Mouse (Mus musculus) hematopoietic stem cell, adult 5-6 weeks (primary cell): Measurements from ENCODE around the gene Rara. TPM values are rescaled to one million over a fixed set of nuclear protein-coding genes. Genes with fewer than 3 reads are reported as not detected.

Experiments
- ATAC-seq, 2 experiments: fragments of 125-278 bp in 1 of 2; replicated peaks in 1 of 2; 2 replicates each; pipeline ENCODE4 v1.8.0; 2016 to 2017; ENCODE audit warnings: inconsistent platforms in 2 of 2, mild to moderate bottlenecking in 2 of 2, moderate number of reproducible peaks in 2 of 2, low read depth in 1 of 2, moderate TSS enrichment in 1 of 2; ENCODE audit not compliant: low FRiP score in 2 of 2, poor library complexity in 2 of 2, severe bottlenecking in 2 of 2, insufficient read depth in 1 of 2, low TSS enrichment in 1 of 2
- total RNA-seq: library from RNA; stranded (forward); fragments of 172-1452, 232-1000 nt; gene quantifications from 2 replicates; pipeline ENCODE4 v1.2.3, GENCODE M21; 2017

Rara gene
- total RNA-seq, 1 experiment from 2014 or later = 6.5 TPM

DNA sequence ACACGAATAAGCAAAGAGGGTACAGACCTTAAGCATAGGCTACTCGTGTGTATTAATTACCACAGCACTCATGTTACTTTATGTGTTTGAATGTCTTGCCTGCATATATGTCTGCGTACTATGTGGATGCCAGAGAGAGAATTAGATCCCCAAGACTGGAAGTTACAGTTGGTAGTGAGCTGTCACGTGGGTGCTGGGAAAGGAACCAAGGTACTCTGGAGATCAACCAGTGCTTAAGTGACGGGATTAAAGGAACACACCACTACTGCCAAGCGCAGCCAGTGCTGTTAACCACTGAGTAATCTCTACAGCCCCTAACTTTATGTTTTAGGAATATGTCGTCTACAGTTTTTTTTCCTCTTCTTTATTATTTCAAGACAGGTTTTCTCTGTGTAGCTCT lies 68.4 kb downstream of the Rara start:
- ATAC-seq = no peak

- ATAC-seq = no peak
Observed at GRCm38 (mm10) chr11:98997659-98998058, 70.0 kb downstream of the Rara start.

GRCm38 (mm10) chr11:98998776-98999175 lies 71.2 kb downstream of the Rara start:
- no peak for ATAC-seq

GRCm38 (mm10) chr11:98999243-98999642 lies 71.6 kb downstream of the Rara start:
- no peak for ATAC-seq

- no peak for ATAC-seq
Observed at GRCm38 (mm10) chr11:99006788-99007187, 79.2 kb downstream of the Rara start.

DNA sequence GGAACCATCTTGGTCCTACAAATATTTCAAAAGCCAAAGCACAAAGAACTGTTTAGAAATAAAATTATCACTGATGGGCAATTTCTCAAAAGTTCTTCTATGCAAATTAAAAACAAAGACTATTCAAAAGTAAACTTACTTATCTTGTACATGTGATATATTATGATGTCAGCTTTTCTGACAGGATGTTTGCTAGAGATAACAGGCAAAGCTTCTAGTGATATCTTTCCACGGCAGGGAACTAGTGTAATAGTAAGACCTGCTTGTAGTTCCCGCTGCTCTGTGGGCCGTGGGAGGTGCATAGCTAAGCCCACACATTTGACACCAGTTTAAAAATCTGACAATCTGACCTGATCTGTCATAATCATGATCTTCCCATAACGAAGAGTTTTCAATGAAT lies 82.5 kb downstream of the Rara start:
- ATAC-seq = no peak

GRCm38 (mm10) chr11:99010706-99011105 lies 83.1 kb downstream of the Rara start:
- ATAC-seq = no peak

DNA sequence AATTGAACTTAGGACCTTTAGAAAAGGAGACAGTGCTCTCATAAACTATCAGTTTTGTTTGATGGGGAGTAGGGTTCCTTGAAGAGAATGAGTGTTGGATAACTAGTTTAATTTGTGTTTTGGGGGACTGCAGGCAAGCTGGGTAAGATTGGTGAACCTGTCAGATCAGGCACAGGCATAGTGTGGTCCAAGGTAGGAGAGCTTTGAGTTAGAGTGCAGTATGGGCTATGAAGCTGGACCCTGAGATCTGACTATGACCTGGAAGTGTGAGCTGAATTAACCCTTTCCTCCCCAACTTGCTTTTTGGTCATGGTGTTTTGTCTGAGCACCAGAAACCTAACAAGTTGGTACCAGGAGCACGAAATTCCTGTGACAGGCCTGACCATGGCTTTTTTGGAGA lies 86.2 kb downstream of the Rara start:
- ATAC-seq = no peak

DNA sequence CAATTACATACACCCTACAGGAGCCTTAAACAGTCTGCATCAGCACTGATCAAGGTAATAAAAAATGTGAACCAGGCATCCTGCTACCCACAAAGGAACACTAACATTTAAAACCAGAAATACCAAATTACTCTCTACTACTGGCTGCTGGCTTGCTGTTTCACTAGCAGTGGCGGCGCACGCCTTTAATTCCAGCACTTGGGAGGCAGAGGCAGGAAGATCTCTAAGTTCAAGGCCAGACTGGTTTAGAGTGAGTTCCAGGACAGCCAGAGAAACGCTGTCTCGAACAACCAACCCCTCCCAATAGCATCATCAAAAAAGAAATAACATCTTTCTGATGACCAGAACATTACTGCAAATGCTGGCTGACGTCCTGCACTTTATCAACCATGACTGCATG lies 92.2 kb downstream of the Rara start:
- ATAC-seq = no peak

- ATAC-seq = no peak
Observed at GRCm38 (mm10) chr11:99022384-99022933, 94.8 kb downstream of the Rara start.

GRCm38 (mm10) chr11:99023094-99023493 lies 95.5 kb downstream of the Rara start:
- no peak for ATAC-seq

GRCm38 (mm10) chr11:99023500-99024467 lies 96.2 kb downstream of the Rara start, which contains the start of gene Top2a:
TSS of gene Top2a (minus strand) at chr11:99024189.
- peak; percentile 98 to 99 for ATAC-seq

Other genes with a start within 250 kb of the Rara start
- 50.2 and 59.3 TPM in 2 replicates for gene Psmd3, start 245.3 kb upstream of the Rara start, total RNA-seq
- gene Csf3, start 226.6 kb upstream of the Rara start, total RNA-seq = not detected in 2 replicates
- gene Med24, start 198.4 kb upstream of the Rara start, total RNA-seq = 25.7 and 30.2 TPM in 2 replicates
- 25.3 and 36.8 TPM in 2 replicates for gene Thra, start 187.2 kb upstream of the Rara start, total RNA-seq
- 0.81 and 1.8 TPM in 2 replicates for gene Nr1d1, start 152.5 kb upstream of the Rara start, total RNA-seq
- gene Msl1, start 132.3 kb upstream of the Rara start, total RNA-seq = 81.7 and 82.7 TPM in 2 replicates
- gene Casc3, start 122.9 kb upstream of the Rara start, total RNA-seq = 22.8 and 34.9 TPM in 2 replicates
- 0.40 and 0.75 TPM in 2 replicates for gene Rapgefl1, start 91.0 kb upstream of the Rara start, total RNA-seq
- 6.4 and 6.7 TPM in 2 replicates for gene Wipf2, start 64.2 kb upstream of the Rara start, total RNA-seq
- gene Cdc6, start 20.0 kb upstream of the Rara start, total RNA-seq = 27.3 and 30.6 TPM in 2 replicates
- gene Gjd3, start 55.2 kb downstream of the Rara start, total RNA-seq = not detected in 2 replicates
- 503 and 531 TPM in 2 replicates for gene Top2a, start 96.4 kb downstream of the Rara start, total RNA-seq
- gene Igfbp4, start 113.4 kb downstream of the Rara start, total RNA-seq = 149 and 168 TPM in 2 replicates
- gene Tns4, start 161.5 kb downstream of the Rara start, total RNA-seq = 0.13 TPM in 1 of 2 replicates, not detected in the other
- gene Ccr7, start 227.3 kb downstream of the Rara start, total RNA-seq = 1.2 and 2.8 TPM in 2 replicates